Mouse (Mus musculus) heart, embryonic 13.5 days (tissue): ENCODE results near the gene Acss3. TPM values are rescaled to one million over a fixed set of nuclear protein-coding genes. Genes with fewer than 3 reads are reported as not detected.
A peak's percentile ranks its signal among the peaks of the same experiment; 100 is the strongest.

ENCODE experiments used
- ATAC-seq: fragments of 200-750 bp; cut with Nextera tagmentation; 2 replicates; pipeline ENCODE4 v1.8.0; 2017; ENCODE audit warnings: moderate TSS enrichment; ENCODE audit not compliant: insufficient number of reproducible peaks, low FRiP score, low TSS enrichment; ENCODE audit errors: extremely low read depth
- H3K27ac ChIP-seq: fragments of 300-500 bp; sonication (generic); replicated peaks from 2 replicates; pipeline ENCODE4 v1.5.1; 2015; ENCODE audit warnings: moderate library complexity, mild to moderate bottlenecking, inconsistent platforms
- H3K27me3 ChIP-seq: fragments of 300-500 bp; sonication (generic); replicated peaks from 2 replicates; pipeline ENCODE4 v1.6.1; 2015; ENCODE audit warnings: mild to moderate bottlenecking, inconsistent platforms
- H3K36me3 ChIP-seq: fragments of 300-500 bp; sonication (generic); 2 replicates; pipeline ENCODE4 v1.6.1; 2015; ENCODE audit warnings: mild to moderate bottlenecking, inconsistent platforms
- H3K4me1 ChIP-seq: fragments of 300-500 bp; sonication (generic); 2 replicates; pipeline ENCODE4 v1.6.1; 2015; ENCODE audit warnings: inconsistent platforms
- H3K4me2 ChIP-seq: fragments of 300-500 bp; sonication (generic); 2 replicates; pipeline ENCODE4 v1.6.1; 2015; ENCODE audit warnings: inconsistent platforms, mild to moderate bottlenecking, moderate library complexity
- H3K4me3 ChIP-seq: fragments of 300-500 bp; sonication (generic); 2 replicates; pipeline ENCODE4 v1.5.1; 2015; ENCODE audit warnings: moderate library complexity, mild to moderate bottlenecking, inconsistent platforms
- H3K9ac ChIP-seq: fragments of 300-500 bp; sonication (generic); 2 replicates; pipeline ENCODE4 v1.6.1; 2015; ENCODE audit warnings: inconsistent platforms, mild to moderate bottlenecking, moderate library complexity
- H3K9me3 ChIP-seq: fragments of 300-500 bp; sonication (generic); 2 replicates; pipeline ENCODE4 v1.6.1; 2016; ENCODE audit warnings: inconsistent platforms
- WGBS: fragments of 180-500 bp; shearing (Covaris S2); methylation state at CpG from one replicate; pipeline ENCODE4 v1.1.7; 2015; ENCODE audit warnings: mixed read lengths; 5-methylcytosine and 5-hydroxymethylcytosine counted together
- polyA plus RNA-seq: library from polyadenylated mRNA; unstranded; fragments of >200 nt; fragmentation: Nextera tagmentation; extraction: Ambion mirVana; gene quantifications from 2 replicates; pipeline ENCODE4 v1.2.1, GENCODE M21; 2015

Acss3 gene
- 1.8 TPM in 2 replicates for polyA plus RNA-seq

GRCm38 (mm10) chr10:107123529-107124335, at the start of gene Acss3:
Gene Acss3 (minus strand): TSS chr10:107123668.
- H3K27ac ChIP-seq, result peak within 1 kb of the TSS; percentile 56; the same call in 1 of the 2 replicates
- WGBS, result 3% methylated on average over 17 of the region's 17 CpGs

GRCm38 (mm10) chr10:107172003-107172689, 48.7 kb upstream of the Acss3 start:
- H3K4me2 ChIP-seq, result no peak overlapping the region
- H3K27me3 ChIP-seq, result no peaks in the 10 kb centered on the region
- H3K36me3 ChIP-seq, result no peaks in the 10 kb centered on the region
- H3K27ac ChIP-seq, result no peak overlapping the region
- no peaks in the 10 kb centered on the region for H3K4me1 ChIP-seq
- no peak for ATAC-seq
- H3K4me3 ChIP-seq, result no peak overlapping the region
- H3K9ac ChIP-seq, result no peak overlapping the region
- WGBS, result 69% methylated on average over 3 of the region's 3 CpGs
- H3K9me3 ChIP-seq, result no peaks in the 10 kb centered on the region

More at GRCm38 (mm10) chr10:107123529-107124335, at the start of gene Acss3:
- Histone ChIP-seq H3K27me3 (no peaks in the 10 kb centered on the region), H3K4me3 (peak within 1 kb of the TSS; percentile 68), H3K36me3 (no peaks in the 10 kb centered on the region), H3K4me1 (peaks cover 12% of the 10 kb centered on the region; the same call in 1 of the 2 replicates), H3K9ac (peak within 1 kb of the TSS; percentile 87), H3K4me2 (peak within 1 kb of the TSS; percentile 79), H3K9me3 (no peaks in the 10 kb centered on the region)
- ATAC-seq, result peak; percentile 83

- Histone ChIP-seq H3K9ac (no peak overlapping the region), H3K9me3 (no peaks in the 10 kb centered on the region), H3K4me2 (no peak overlapping the region), H3K27me3 (no peaks in the 10 kb centered on the region), H3K27ac (no peak overlapping the region), H3K4me1 (no peaks in the 10 kb centered on the region), H3K4me3 (no peak overlapping the region), H3K36me3 (no peaks in the 10 kb centered on the region)
- WGBS, result 86% methylated on average over 3 of the region's 3 CpGs
- no peak for ATAC-seq
Observed at GRCm38 (mm10) chr10:107166486-107166885, 43.0 kb upstream of the Acss3 start.

- no peak overlapping the region for H3K4me3 ChIP-seq
- ATAC-seq, result no peak
- no peaks in the 10 kb centered on the region for H3K9me3 ChIP-seq
- no peaks in the 10 kb centered on the region for H3K36me3 ChIP-seq
- no peaks in the 10 kb centered on the region for H3K27me3 ChIP-seq
- no peaks in the 10 kb centered on the region for H3K4me1 ChIP-seq
- no peak overlapping the region for H3K9ac ChIP-seq
- no peak overlapping the region for H3K27ac ChIP-seq
- H3K4me2 ChIP-seq, result no peak overlapping the region
- 66% methylated on average over 1 of the region's 1 CpGs for WGBS
Observed at GRCm38 (mm10) chr10:107148759-107149158, 25.3 kb upstream of the Acss3 start.

- no peaks in the 10 kb centered on the region for H3K36me3 ChIP-seq
- H3K4me2 ChIP-seq, result no peak overlapping the region
- H3K4me1 ChIP-seq, result no peaks in the 10 kb centered on the region
- ATAC-seq, result no peak
- H3K9me3 ChIP-seq, result no peaks in the 10 kb centered on the region
- no peak overlapping the region for H3K9ac ChIP-seq
- H3K27me3 ChIP-seq, result no peaks in the 10 kb centered on the region
- H3K4me3 ChIP-seq, result no peak overlapping the region
- 33% methylated on average over 1 of the region's 1 CpGs for WGBS
- no peak overlapping the region for H3K27ac ChIP-seq
Observed at GRCm38 (mm10) chr10:107144016-107144415, 20.5 kb upstream of the Acss3 start.

GRCm38 (mm10) chr10:107142910-107143309, 19.4 kb upstream of the Acss3 start:
- H3K27ac ChIP-seq, result no peak overlapping the region
- no peak overlapping the region for H3K9ac ChIP-seq

GRCm38 (mm10) chr10:107122744-107123528, 532 bp downstream of the Acss3 start:
- Histone ChIP-seq H3K9me3 (no peaks in the 10 kb centered on the region), H3K36me3 (no peaks in the 10 kb centered on the region), H3K4me1 (peaks cover 12% of the 10 kb centered on the region; the same call in 1 of the 2 replicates), H3K27me3 (no peaks in the 10 kb centered on the region), H3K27ac (peak overlapping the region; percentile 56; the same call in 1 of the 2 replicates), H3K9ac (peak overlapping the region; percentile 87), H3K4me3 (peak overlapping the region; percentile 68), H3K4me2 (peak overlapping the region; percentile 79)
- ATAC-seq, result no peak
- 5% methylated on average over 9 of the region's 9 CpGs for WGBS

More at GRCm38 (mm10) chr10:107142910-107143309, 19.4 kb upstream of the Acss3 start:
- WGBS, result 52% methylated on average over 1 of the region's 1 CpGs
- Histone ChIP-seq H3K27me3 (no peaks in the 10 kb centered on the region), H3K4me1 (no peaks in the 10 kb centered on the region), H3K36me3 (no peaks in the 10 kb centered on the region), H3K4me2 (no peak overlapping the region), H3K4me3 (no peak overlapping the region), H3K9me3 (no peaks in the 10 kb centered on the region)
- no peak for ATAC-seq

GRCm38 (mm10) chr10:107121301-107121700, 2.2 kb downstream of the Acss3 start:
- Histone ChIP-seq H3K9ac (no peak overlapping the region), H3K36me3 (no peaks in the 10 kb centered on the region), H3K4me1 (peaks cover 12% of the 10 kb centered on the region), H3K9me3 (no peaks in the 10 kb centered on the region), H3K27ac (no peak overlapping the region), H3K27me3 (no peaks in the 10 kb centered on the region), H3K4me2 (no peak overlapping the region), H3K4me3 (no peak overlapping the region)
- ATAC-seq, result no peak
- WGBS, result 96% methylated on average over 9 of the region's 9 CpGs

- no peak overlapping the region for H3K9ac ChIP-seq
- 70% methylated on average over 2 of the region's 2 CpGs for WGBS
- no peak overlapping the region for H3K4me3 ChIP-seq
- H3K27me3 ChIP-seq, result no peaks in the 10 kb centered on the region
- H3K4me1 ChIP-seq, result peaks cover 8% of the 10 kb centered on the region
- H3K4me2 ChIP-seq, result no peak overlapping the region
- no peak for ATAC-seq
- no peak overlapping the region for H3K27ac ChIP-seq
- no peaks in the 10 kb centered on the region for H3K36me3 ChIP-seq
- no peaks in the 10 kb centered on the region for H3K9me3 ChIP-seq
Observed at GRCm38 (mm10) chr10:107119135-107119534, 4.3 kb downstream of the Acss3 start.

GRCm38 (mm10) chr10:107116709-107117267, 6.7 kb downstream of the Acss3 start:
- 52% methylated on average over 4 of the region's 4 CpGs for WGBS

More at GRCm38 (mm10) chr10:107116709-107117267, 6.7 kb downstream of the Acss3 start:
- no peaks in the 10 kb centered on the region for H3K36me3 ChIP-seq
- H3K9ac ChIP-seq, result no peak overlapping the region
- H3K27ac ChIP-seq, result no peak overlapping the region
- no peaks in the 10 kb centered on the region for H3K9me3 ChIP-seq
- ATAC-seq, result no peak
- H3K4me1 ChIP-seq, result no peaks in the 10 kb centered on the region; the same call in 1 of the 2 replicates
- no peaks in the 10 kb centered on the region for H3K27me3 ChIP-seq
- H3K4me3 ChIP-seq, result no peak overlapping the region
- no peak overlapping the region for H3K4me2 ChIP-seq
